Mouse (Mus musculus): Measurements from ENCODE around the gene Wdr59. TPM values are rescaled to one million over a fixed set of nuclear protein-coding genes. Genes with fewer than 3 reads are reported as not detected.

Gene Wdr59
- total RNA-seq (2021), result 10 to 100 TPM; 13.3 to 16.4 TPM
- long read RNA-seq, experiment 1, partial matches to known transcripts, result 7 of 10 reads
- long read RNA-seq, experiment 1, other reads (novel, unspliced or antisense), result 3 of 10 reads
- long read RNA-seq, experiment 2, full-length matches to known transcripts, result 4 of 9 reads
- long read RNA-seq, experiment 2, partial matches to known transcripts, result 2 of 9 reads
- long read RNA-seq, experiment 2, other reads (novel, unspliced or antisense), result 3 of 9 reads

GRCm38 (mm10) chr8:111521713-111522429, at the start of gene Wdr59:
Gene Wdr59 (minus strand): TSS chr8:111522092.
- peak; percentile 97 for DNase-seq

- no peak for DNase-seq
These were observed 49.8 kb upstream of the Wdr59 start for GRCm38 (mm10) chr8:111571661-111572060.

GRCm38 (mm10) chr8:111570432-111570831, 48.5 kb upstream of the Wdr59 start:
- DNase-seq, result no peak

- DNase-seq, result no peak
These were observed 48.0 kb upstream of the Wdr59 start for GRCm38 (mm10) chr8:111569926-111570325.

- no peak for DNase-seq
These were observed 46.1 kb upstream of the Wdr59 start for GRCm38 (mm10) chr8:111568029-111568428.

GRCm38 (mm10) chr8:111567571-111567970, 45.7 kb upstream of the Wdr59 start:
- no peak for DNase-seq

- no peak for DNase-seq
These were observed 44.4 kb upstream of the Wdr59 start for GRCm38 (mm10) chr8:111566326-111566725.

GRCm38 (mm10) chr8:111565784-111566191, 43.9 kb upstream of the Wdr59 start:
- no peak for DNase-seq

- no peak for DNase-seq
These were observed 42.2 kb upstream of the Wdr59 start for GRCm38 (mm10) chr8:111564093-111564492.

- DNase-seq, result no peak
These were observed 41.8 kb upstream of the Wdr59 start for GRCm38 (mm10) chr8:111563687-111564086.

- no peak for DNase-seq
These were observed 41.2 kb upstream of the Wdr59 start for GRCm38 (mm10) chr8:111563075-111563474.

- no peak for DNase-seq
These were observed 40.4 kb upstream of the Wdr59 start for GRCm38 (mm10) chr8:111562274-111562803.

- peak; percentile 28 for DNase-seq
These were observed 39.9 kb upstream of the Wdr59 start for GRCm38 (mm10) chr8:111561824-111562223.

GRCm38 (mm10) chr8:111551511-111552130, 29.7 kb upstream of the Wdr59 start:
- DNase-seq, result no peak

- no peak for DNase-seq
These were observed 28.3 kb upstream of the Wdr59 start for GRCm38 (mm10) chr8:111550002-111550870.

GRCm38 (mm10) chr8:111548201-111548600, 26.3 kb upstream of the Wdr59 start:
- DNase-seq, result no peak

GRCm38 (mm10) chr8:111547144-111547543, 25.3 kb upstream of the Wdr59 start:
- no peak for DNase-seq

- DNase-seq, result no peak
These were observed 23.7 kb upstream of the Wdr59 start for GRCm38 (mm10) chr8:111545406-111546156.

GRCm38 (mm10) chr8:111543712-111544380, 22.0 kb upstream of the Wdr59 start:
- DNase-seq, result no peak

GRCm38 (mm10) chr8:111539422-111540076, 17.7 kb upstream of the Wdr59 start:
- peak; percentile 50 for DNase-seq
